Mouse (Mus musculus): ENCODE results near the gene Ankrd54.

- TF ChIP-seq CTCF (conservative IDR thresholded peaks at IDR 0.05 in 1 of 2, IDR thresholded peaks at IDR 0.05 in 1 of 2; ENCODE audit: low read depth in 2 of 2, low read length in 2 of 2) (no peak), MEF2A (IDR thresholded peaks at IDR 0.05; ENCODE audit: borderline replicate concordance, low read depth, low read length) (no peak), ELF1 (IDR thresholded peaks at IDR 0.05; ENCODE audit: low read depth, low read length) (no peak), POLR2A (IDR thresholded peaks at IDR 0.05; ENCODE audit: low read depth, low read length) (no peak), ETS1 (conservative IDR thresholded peaks at IDR 0.05; ENCODE audit: low read depth, low read length) (no peak), UBTF (IDR thresholded peaks at IDR 0.05; ENCODE audit: low read depth, low read length) (no peak), MAFK (IDR thresholded peaks at IDR 0.05; ENCODE audit: insufficient replicate concordance, low read length) (no peak), MAZ (IDR thresholded peaks at IDR 0.05; ENCODE audit: low read depth, low read length) (no peak), ZNF384 (IDR thresholded peaks at IDR 0.05; ENCODE audit: low read depth, low read length) (no peak)
Observed at GRCm38 (mm10) chr15:79050964-79051363, 11.7 kb downstream of the Ankrd54 start.
